Mouse (Mus musculus) limb, embryonic 11.5 days (tissue): Measurements from ENCODE around the gene Rhoh. TPM values are rescaled to one million over a fixed set of nuclear protein-coding genes. Genes with fewer than 3 reads are reported as not detected.

ENCODE experiments used
- ATAC-seq: fragments of 200-750 bp; cut with Nextera tagmentation; 2 replicates; pipeline ENCODE4 v1.8.0; 2017; ENCODE audit warnings: low read depth; ENCODE audit not compliant: insufficient number of reproducible peaks, low FRiP score, low TSS enrichment
- DNase-seq: peaks from one replicate; pipeline ENCODE4 v3.0.0-alpha.2; 2015; ENCODE audit warnings: low spot score
- H3K27ac ChIP-seq: fragments of 300-500 bp; sonication (generic); replicated peaks from 2 replicates; pipeline ENCODE4 v1.5.1; 2014; ENCODE audit warnings: low read depth, mild to moderate bottlenecking, low read length
- H3K27me3 ChIP-seq: fragments of 300-500 bp; sonication (generic); 2 replicates; pipeline ENCODE4 v1.6.1; 2014; ENCODE audit warnings: mild to moderate bottlenecking, low read length, mixed read lengths; ENCODE audit not compliant: control insufficient read depth, insufficient read depth
- H3K36me3 ChIP-seq: fragments of 300-500 bp; sonication (generic); 2 replicates; pipeline ENCODE4 v1.6.1; 2014; ENCODE audit warnings: mild to moderate bottlenecking, low read length, moderate library complexity, mixed read lengths; ENCODE audit not compliant: control insufficient read depth, insufficient read depth
- H3K4me1 ChIP-seq: fragments of 300-500 bp; sonication (generic); 2 replicates; pipeline ENCODE4 v1.6.1; 2014; ENCODE audit warnings: low read length, mixed read lengths; ENCODE audit not compliant: control insufficient read depth, insufficient read depth
- H3K4me2 ChIP-seq: fragments of 300-500 bp; sonication (generic); 2 replicates; pipeline ENCODE4 v1.6.1; 2014; ENCODE audit warnings: low read depth, mild to moderate bottlenecking, moderate library complexity; ENCODE audit not compliant: severe bottlenecking
- H3K4me3 ChIP-seq: fragments of 300-500 bp; sonication (generic); 2 replicates; pipeline ENCODE4 v1.5.1; 2014; ENCODE audit warnings: low read depth, low read length
- H3K9ac ChIP-seq: fragments of 300-500 bp; sonication (generic); 2 replicates; pipeline ENCODE4 v1.6.1; 2014; ENCODE audit warnings: mild to moderate bottlenecking, low read length
- H3K9me3 ChIP-seq: fragments of 300-500 bp; sonication (generic); 2 replicates; pipeline ENCODE4 v1.6.1; 2016; ENCODE audit warnings: low read length; ENCODE audit not compliant: control insufficient read depth
- WGBS: fragments of 180-500 bp; shearing (Covaris S2); extraction: QIAGEN DNeasy Blood & Tissue Kit; methylation state at CpG from one replicate; pipeline ENCODE4 v1.1.7; 2014; 5-methylcytosine and 5-hydroxymethylcytosine counted together
- polyA plus RNA-seq: library from polyadenylated mRNA; unstranded; fragments of >200 nt; fragmentation: Nextera tagmentation; extraction: Ambion mirVana; gene quantifications from 2 replicates; pipeline ENCODE4 v1.2.1, GENCODE M21; 2014

Rhoh gene
- polyA plus RNA-seq, 1 experiment from 2014 or later, result 0.27 TPM

DNA sequence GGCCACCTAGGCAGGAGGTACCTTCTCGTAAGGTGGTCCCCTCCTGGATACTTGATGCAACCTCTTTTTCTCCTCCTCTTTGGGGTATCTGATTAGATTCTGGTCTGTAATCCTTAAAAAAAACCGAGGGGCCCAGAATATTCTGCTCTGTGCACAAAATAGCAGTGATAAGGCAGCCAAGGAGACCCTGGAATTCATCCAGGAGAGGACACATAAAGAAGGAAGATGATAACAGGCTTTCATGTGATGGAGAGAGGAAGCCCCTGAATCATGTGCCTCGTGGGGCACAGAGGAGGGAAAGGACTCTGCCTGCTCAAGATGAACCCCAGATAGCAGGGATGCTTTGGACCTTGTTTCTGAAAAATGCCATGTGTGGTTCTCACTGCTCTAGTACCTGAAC, 17.4 kb downstream of the Rhoh start:
- ATAC-seq, result no peak
- no peak for DNase-seq
- WGBS, result 69% methylated on average over 3 of the region's 3 CpGs
- Histone ChIP-seq H3K9me3 (no peaks in the 10 kb centered on the region), H3K36me3 (no peaks in the 10 kb centered on the region), H3K27me3 (no peaks in the 10 kb centered on the region), H3K27ac (no peak overlapping the region), H3K4me3 (no peak overlapping the region), H3K4me1 (no peaks in the 10 kb centered on the region), H3K9ac (no peak overlapping the region), H3K4me2 (no peak overlapping the region)

DNA sequence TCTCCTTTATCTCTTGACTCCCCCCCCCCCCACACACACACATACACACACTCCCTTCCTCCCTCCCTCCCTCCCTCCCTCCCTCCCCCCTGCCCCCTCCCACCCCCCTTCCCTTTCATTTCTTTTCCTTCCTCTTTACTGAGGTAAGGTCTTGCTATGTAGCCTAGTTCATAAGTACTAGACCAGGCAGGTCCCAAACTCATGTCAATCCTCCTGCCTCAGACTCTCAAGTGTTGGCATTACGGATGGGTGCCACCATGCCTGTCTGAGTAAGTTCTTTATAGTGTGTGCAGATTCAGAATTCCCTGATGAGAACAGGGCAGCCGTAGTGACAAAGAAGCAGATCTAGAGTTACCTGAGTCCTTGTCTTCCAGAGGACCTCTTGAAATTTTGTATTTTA, 20.2 kb downstream of the Rhoh start:
- Histone ChIP-seq H3K4me1 (no peaks in the 10 kb centered on the region), H3K4me2 (no peak overlapping the region), H3K36me3 (no peaks in the 10 kb centered on the region), H3K27me3 (no peaks in the 10 kb centered on the region), H3K27ac (no peak overlapping the region), H3K9me3 (no peaks in the 10 kb centered on the region), H3K9ac (no peak overlapping the region), H3K4me3 (no peak overlapping the region)
- 87% methylated on average over 2 of the region's 2 CpGs for WGBS
- no peak for ATAC-seq
- no peak for DNase-seq

DNA sequence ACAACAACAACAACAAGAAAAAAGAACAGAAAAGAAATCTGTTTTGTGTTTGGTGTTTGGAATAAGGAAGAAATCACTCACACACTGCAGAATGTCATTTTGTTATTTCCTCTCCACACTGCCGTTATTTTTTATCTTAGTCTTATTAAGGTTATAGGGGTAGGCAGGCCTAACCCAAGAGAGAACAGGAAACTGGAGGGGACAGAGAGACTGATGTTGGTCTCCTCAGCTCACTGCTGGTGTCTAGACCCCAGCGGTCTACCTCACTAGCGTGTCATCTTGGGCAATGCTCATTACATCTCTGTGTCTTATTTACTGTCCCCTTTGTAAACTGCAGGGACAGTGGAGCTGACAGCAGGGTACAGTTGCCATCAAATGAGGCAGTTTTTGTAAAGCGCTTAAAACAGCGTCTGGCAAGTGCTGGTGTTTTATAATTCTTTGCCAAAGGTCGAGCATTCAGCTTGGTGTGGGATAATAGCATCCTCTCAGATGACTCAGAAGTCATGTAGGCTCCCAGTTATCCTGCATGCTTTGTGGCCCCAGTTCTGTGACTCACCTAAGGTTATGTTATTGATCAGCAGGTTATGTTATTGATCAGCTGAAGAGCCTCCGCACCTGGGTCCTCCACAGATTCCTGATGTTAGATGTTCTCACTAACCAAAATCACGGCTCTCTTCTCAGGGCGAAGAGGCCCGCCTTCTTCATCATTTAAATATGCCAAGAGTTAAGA, 21.6 kb downstream of the Rhoh start:
- no peak for DNase-seq
- 89% methylated on average over 10 of the region's 10 CpGs for WGBS
- no peaks in the 10 kb centered on the region for H3K9me3 ChIP-seq

DNA sequence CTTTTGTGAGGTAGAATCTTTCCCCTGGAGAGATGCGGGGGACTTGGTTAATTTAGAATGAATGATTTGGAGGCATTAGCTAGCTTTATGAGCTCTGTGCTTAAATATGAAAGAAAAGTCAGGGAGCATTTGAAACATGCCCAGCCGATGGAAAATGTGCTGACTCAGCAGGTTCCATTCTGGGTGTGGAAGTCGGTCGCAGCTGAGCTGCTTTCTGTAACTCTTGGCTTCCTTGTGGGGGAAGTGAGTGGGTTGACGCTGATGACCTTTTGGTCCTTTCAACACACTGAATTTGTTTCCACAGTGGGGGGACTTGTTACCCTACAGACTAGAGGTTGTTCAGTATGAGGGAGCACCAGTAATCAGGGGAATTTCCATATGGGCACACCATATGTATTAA, 22.3 kb downstream of the Rhoh start:
- 76% methylated on average over 5 of the region's 5 CpGs for WGBS
- Histone ChIP-seq H3K9me3 (no peaks in the 10 kb centered on the region), H3K4me3 (no peak overlapping the region), H3K27me3 (no peaks in the 10 kb centered on the region), H3K27ac (no peak overlapping the region), H3K36me3 (no peaks in the 10 kb centered on the region), H3K4me1 (no peaks in the 10 kb centered on the region), H3K9ac (no peak overlapping the region), H3K4me2 (no peak overlapping the region)
- no peak for DNase-seq
- ATAC-seq, result no peak

More for the DNA sequence above, 21.6 kb downstream of the Rhoh start:
- Histone ChIP-seq H3K9ac (no peak overlapping the region), H3K4me2 (no peak overlapping the region), H3K36me3 (no peaks in the 10 kb centered on the region), H3K27ac (no peak overlapping the region), H3K4me3 (no peak overlapping the region), H3K4me1 (no peaks in the 10 kb centered on the region), H3K27me3 (no peaks in the 10 kb centered on the region)
- ATAC-seq, result no peak

DNA sequence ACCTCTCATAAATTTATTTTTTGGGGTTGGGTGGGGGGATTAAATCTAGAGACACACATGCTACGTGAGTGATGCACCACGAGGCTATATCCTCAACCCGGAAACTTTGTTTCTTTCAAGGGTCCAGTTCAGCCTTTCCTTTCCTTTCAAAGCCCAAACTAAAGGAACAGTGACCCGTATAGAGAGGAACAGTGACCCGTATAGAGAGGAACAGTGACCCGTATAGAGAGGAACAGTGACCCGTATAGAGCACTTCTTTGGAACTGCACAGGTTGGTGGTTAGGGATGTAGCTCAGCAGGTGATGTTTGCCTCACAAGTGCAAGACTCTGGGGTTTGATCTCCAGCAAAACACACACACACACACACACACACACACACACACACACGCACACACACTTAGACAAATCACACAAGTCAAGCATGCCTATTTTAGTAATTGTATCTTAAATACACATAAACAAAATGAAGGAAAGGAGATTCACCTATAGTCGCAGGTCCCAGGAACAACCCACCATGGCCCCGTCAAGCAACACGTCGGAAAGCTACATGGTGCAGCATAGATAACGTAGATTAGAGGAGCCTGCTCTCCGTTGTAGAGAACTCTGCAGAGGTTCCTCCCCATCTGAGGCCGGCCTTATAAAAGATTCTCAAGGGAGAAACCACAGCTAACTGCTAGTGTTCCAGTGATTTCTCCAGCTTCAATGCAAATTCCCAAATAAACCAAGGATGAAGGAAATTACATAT, 24.9 kb downstream of the Rhoh start:
- Histone ChIP-seq H3K9me3 (no peaks in the 10 kb centered on the region), H3K9ac (no peak overlapping the region), H3K4me1 (no peaks in the 10 kb centered on the region), H3K4me2 (no peak overlapping the region), H3K4me3 (no peak overlapping the region), H3K27me3 (no peaks in the 10 kb centered on the region), H3K36me3 (no peaks in the 10 kb centered on the region), H3K27ac (no peak overlapping the region)
- 89% methylated on average over 15 of the region's 15 CpGs for whole genome bisulfite sequencing
- ATAC-seq (no peak), DNase-seq (no peak)

DNA sequence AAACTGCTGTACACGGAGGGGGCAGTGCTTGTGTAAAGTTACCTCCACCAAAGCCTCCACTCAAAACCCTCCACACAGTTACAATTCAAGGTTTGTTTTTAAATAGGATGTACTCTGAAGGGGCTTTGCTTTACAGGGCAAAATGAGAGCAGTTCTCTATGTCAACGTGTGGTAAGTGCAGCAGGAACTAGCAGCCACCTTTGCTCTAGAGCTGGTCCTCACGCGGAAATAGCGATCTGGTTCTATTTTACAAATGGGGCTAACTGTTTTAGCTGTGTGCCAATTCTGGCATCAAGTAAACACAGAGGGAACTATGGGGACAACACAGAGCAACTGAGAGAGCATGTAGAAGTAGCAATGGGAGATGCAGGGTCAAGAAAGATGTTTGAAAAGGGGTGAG, 27.1 kb downstream of the Rhoh start:
- Histone ChIP-seq H3K4me2 (no peak overlapping the region), H3K27me3 (no peaks in the 10 kb centered on the region), H3K27ac (no peak overlapping the region), H3K4me3 (no peak overlapping the region), H3K4me1 (no peaks in the 10 kb centered on the region), H3K9me3 (no peaks in the 10 kb centered on the region), H3K36me3 (no peaks in the 10 kb centered on the region), H3K9ac (no peak overlapping the region)
- DNase-seq (no peak), ATAC-seq (no peak)
- WGBS, result 93% methylated on average over 5 of the region's 5 CpGs

DNA sequence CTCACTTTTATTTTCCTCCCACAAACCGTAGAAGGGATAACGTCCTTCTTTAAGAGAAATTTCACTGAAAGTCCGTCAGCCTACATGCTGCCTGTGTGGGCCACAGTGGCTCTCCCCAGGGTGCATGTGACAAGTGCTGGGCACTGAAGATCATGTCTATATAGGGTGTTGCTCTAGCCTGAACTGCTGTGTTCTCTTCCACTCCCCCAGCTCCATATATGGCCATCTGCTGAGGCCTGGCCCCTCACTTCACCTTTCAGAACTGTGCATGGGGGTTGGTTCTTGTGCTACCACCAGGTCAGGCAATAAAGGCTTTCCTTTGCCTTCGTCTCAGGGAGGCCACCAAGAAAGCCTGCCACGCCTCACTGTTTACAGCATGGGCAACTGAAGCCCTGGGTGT, 28.0 kb downstream of the Rhoh start:
- Histone ChIP-seq H3K27me3 (no peaks in the 10 kb centered on the region), H3K27ac (no peak overlapping the region), H3K4me3 (no peak overlapping the region), H3K4me1 (no peaks in the 10 kb centered on the region), H3K4me2 (no peak overlapping the region), H3K9ac (no peak overlapping the region), H3K9me3 (no peaks in the 10 kb centered on the region), H3K36me3 (no peaks in the 10 kb centered on the region)
- DNase-seq, result no peak
- 63% methylated on average over 5 of the region's 5 CpGs for WGBS
- no peak for ATAC-seq

DNA sequence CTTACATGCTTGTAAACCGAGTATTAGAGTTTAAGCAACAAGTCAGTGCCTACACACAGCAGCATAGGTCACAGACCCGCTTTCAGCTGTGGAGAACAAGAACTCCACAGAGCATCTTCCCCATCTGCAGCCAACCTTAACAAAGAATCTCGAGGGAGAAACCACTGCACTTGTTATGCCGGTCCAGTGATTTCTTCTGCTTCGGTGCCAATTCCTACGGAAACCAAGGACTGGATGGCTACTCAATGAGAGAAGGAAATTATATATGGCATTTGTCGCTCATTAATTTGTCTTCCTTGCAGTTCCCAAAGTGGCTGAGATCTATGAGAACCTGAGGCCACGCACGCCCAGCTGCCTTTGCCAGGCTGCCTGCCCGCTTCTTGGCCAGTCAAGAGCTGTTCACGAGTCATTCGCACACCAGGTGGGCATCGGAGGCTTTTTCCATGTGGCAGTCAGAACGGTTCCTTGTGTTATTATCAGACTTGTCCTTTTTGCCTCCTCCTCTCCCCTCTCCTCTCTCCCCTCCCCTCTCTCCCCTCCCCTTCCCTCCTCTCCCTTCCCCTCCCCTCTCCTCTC, 30.3 kb downstream of the Rhoh start:
- ATAC-seq, result no peak

More for the DNA sequence above, 30.3 kb downstream of the Rhoh start:
- Histone ChIP-seq H3K4me1 (no peaks in the 10 kb centered on the region), H3K27ac (no peak overlapping the region), H3K27me3 (no peaks in the 10 kb centered on the region), H3K9me3 (no peaks in the 10 kb centered on the region), H3K36me3 (no peaks in the 10 kb centered on the region), H3K4me3 (no peak overlapping the region), H3K9ac (no peak overlapping the region), H3K4me2 (no peak overlapping the region)
- DNase-seq, result no peak
- WGBS, result 87% methylated on average over 14 of the region's 14 CpGs
